10 mouse cellular contexts compared by ENCODE assay signal in the genomic region with DNA sequence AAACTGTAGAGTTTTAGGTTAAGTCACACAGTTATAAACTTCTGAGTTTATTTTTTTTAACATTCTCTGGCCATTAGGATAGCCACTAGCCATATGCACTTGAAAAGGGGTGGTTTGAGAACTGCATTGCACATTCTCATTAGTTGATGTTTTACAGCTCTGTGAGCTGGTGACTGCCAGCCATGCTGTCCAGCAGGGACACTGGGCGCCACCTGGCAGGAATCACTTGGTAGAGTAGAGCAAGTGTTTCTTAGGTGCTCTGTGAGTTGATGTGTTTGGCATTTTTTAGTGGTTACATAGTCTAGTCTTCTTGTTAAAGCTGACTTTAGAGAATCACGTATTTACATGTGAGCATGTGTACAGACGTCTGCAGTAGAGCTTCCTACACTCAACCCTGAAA. TPM values are rescaled to one million over a fixed set of nuclear protein-coding genes. Genes with fewer than 3 reads are reported as not detected.
DNase-seq lines count a peak whose midpoint lies in the region; ATAC-seq and TF ChIP-seq lines count a peak whose summit lies in the region.
"Had no signal": no experiment of that assay in that cellular context is flagged by ENCODE, and none has a peak within 500 bp of the region (broad histone marks: within the 10 kb centered on the region; RNA-seq: fewer than 3 reads in every experiment).

No protein-coding gene starts in this region.

- peaks cover 66% of the 10 kb centered on the region for H3K36me3 ChIP-seq in forebrain, embryonic 13.5 days (ENCODE audit: poor library complexity, severe bottlenecking)
- peaks cover 2% of the 10 kb centered on the region; the same call in 1 of the 2 replicates for H3K36me3 ChIP-seq in forebrain, embryonic 11.5 days (ENCODE audit: control insufficient read depth, insufficient read depth, low read length)
- H3K36me3 ChIP-seq in kidney, embryonic 16.5 days (ENCODE audit: insufficient read depth, low read length) = peaks cover 53% of the 10 kb centered on the region
- peaks cover 59% of the 10 kb centered on the region for H3K36me3 ChIP-seq in limb, embryonic 14.5 days (ENCODE audit: control insufficient read depth, insufficient read depth, low read length)
- H3K36me3 ChIP-seq in midbrain, postnatal 0 days (ENCODE audit: insufficient read depth, low read length) = peaks cover 43% of the 10 kb centered on the region

- no peak for DNase-seq in forebrain, embryonic 11.5 days (ENCODE audit: low spot score)
- peak; percentile 53 for DNase-seq in kidney, postnatal 14 days
- no peak for DNase-seq in limb, embryonic 14.5 days (ENCODE audit: low spot score)
- no peak for DNase-seq in midbrain, postnatal 0 days (ENCODE audit: low spot score)
- no peak for DNase-seq in urinary bladder, postnatal 36 days (ENCODE audit: low spot score in 2 of 2)
- no peak for DNase-seq in right cerebral cortex, postnatal 25 days

- H3K4me1 ChIP-seq in forebrain, embryonic 13.5 days = peaks cover 30% of the 10 kb centered on the region
- H3K4me1 ChIP-seq in forebrain, embryonic 11.5 days (replicated peaks; ENCODE audit: control insufficient read depth, insufficient read depth, low read length) = peaks cover 14% of the 10 kb centered on the region; the same call in 1 of the 2 replicates
- peaks cover 37% of the 10 kb centered on the region for H3K4me1 ChIP-seq in kidney, embryonic 16.5 days (ENCODE audit: insufficient read depth, low read length)
- H3K4me1 ChIP-seq in limb, embryonic 14.5 days (ENCODE audit: control insufficient read depth, insufficient read depth, low read length) = peaks cover 17% of the 10 kb centered on the region
- peaks cover 5% of the 10 kb centered on the region for H3K4me1 ChIP-seq in midbrain, postnatal 0 days (ENCODE audit: insufficient read depth, low read length)

- ATAC-seq in forebrain, embryonic 13.5 days = no peak
- ATAC-seq in forebrain, embryonic 11.5 days (replicated peaks; ENCODE audit: low FRiP score) = no peak
- no peak for ATAC-seq in kidney, embryonic 16.5 days (ENCODE audit: low FRiP score, low TSS enrichment)
- ATAC-seq in limb, embryonic 14.5 days (ENCODE audit: low FRiP score, low read depth) = no peak
- ATAC-seq in midbrain, postnatal 0 days (ENCODE audit: low FRiP score) = no peak

- H3K27me3 ChIP-seq in forebrain, embryonic 13.5 days = no peaks in the 10 kb centered on the region
- no peaks in the 10 kb centered on the region for H3K27me3 ChIP-seq in forebrain, embryonic 11.5 days (ENCODE audit: control insufficient read depth, insufficient read depth, low read length)
- no peaks in the 10 kb centered on the region for H3K27me3 ChIP-seq in kidney, embryonic 16.5 days (ENCODE audit: insufficient read depth, low read length)
- no peaks in the 10 kb centered on the region for H3K27me3 ChIP-seq in limb, embryonic 14.5 days (ENCODE audit: control insufficient read depth, insufficient read depth, low read length)
- no peaks in the 10 kb centered on the region for H3K27me3 ChIP-seq in midbrain, postnatal 0 days (ENCODE audit: insufficient read depth, low read length)

- peak; percentile 33; the same call in 1 of the 2 replicates for TF ChIP-seq CTCF in midbrain, postnatal 0 days (IDR thresholded peaks at IDR 0.05)

- peak overlapping the region; percentile 8; the same call in 1 of the 2 replicates for H3K4me2 ChIP-seq in forebrain, embryonic 13.5 days
- no peak overlapping the region for H3K4me2 ChIP-seq in forebrain, embryonic 11.5 days (ENCODE audit: low read depth, low read length, severe bottlenecking)
- H3K4me2 ChIP-seq in kidney, embryonic 16.5 days (replicated peaks; ENCODE audit: low read depth, low read length) = no peak overlapping the region
- H3K4me2 ChIP-seq in limb, embryonic 14.5 days (replicated peaks; ENCODE audit: low read depth, low read length, severe bottlenecking) = no peak overlapping the region
- peak overlapping the region; percentile 30; the same call in 1 of the 2 replicates for H3K4me2 ChIP-seq in midbrain, postnatal 0 days (ENCODE audit: low read depth, low read length, poor library complexity, severe bottlenecking)

- H3K9me3 ChIP-seq in forebrain, embryonic 13.5 days (replicated peaks) = no peaks in the 10 kb centered on the region
- no peaks in the 10 kb centered on the region for H3K9me3 ChIP-seq in forebrain, embryonic 11.5 days (ENCODE audit: control insufficient read depth, low read length)
- H3K9me3 ChIP-seq in kidney, embryonic 16.5 days (ENCODE audit: low read length) = no peaks in the 10 kb centered on the region
- H3K9me3 ChIP-seq in limb, embryonic 14.5 days (ENCODE audit: control insufficient read depth, low read length) = no peaks in the 10 kb centered on the region
- H3K9me3 ChIP-seq in midbrain, postnatal 0 days (ENCODE audit: low read length) = no peaks in the 10 kb centered on the region
- H3K9me3 ChIP-seq: G1E had no signal

- TF ChIP-seq POLR2A in limb, embryonic 14.5 days (IDR thresholded peaks at IDR 0.05; ENCODE audit: borderline replicate concordance, extremely low read depth, insufficient read depth, insufficient read length) = no peak

- 76% methylated on average over 3 of the region's 3 CpGs for WGBS in forebrain, embryonic 13.5 days
- 83% methylated on average over 3 of the region's 3 CpGs for WGBS in forebrain, embryonic 11.5 days
- 79% methylated on average over 3 of the region's 3 CpGs for WGBS in kidney, embryonic 16.5 days
- WGBS in limb, embryonic 14.5 days = 64% methylated on average over 3 of the region's 3 CpGs
- WGBS in midbrain, postnatal 0 days = 62% methylated on average over 3 of the region's 3 CpGs

- peak overlapping the region; percentile 17; the same call in 1 of the 2 replicates for H3K9ac ChIP-seq in forebrain, embryonic 13.5 days
- no peak overlapping the region for H3K9ac ChIP-seq in forebrain, embryonic 11.5 days (ENCODE audit: low read length)
- H3K9ac ChIP-seq in kidney, embryonic 16.5 days (replicated peaks; ENCODE audit: low read length) = no peak overlapping the region
- H3K9ac ChIP-seq in limb, embryonic 14.5 days (ENCODE audit: low read depth, low read length, severe bottlenecking) = 0 out of 2 replicates have a peak overlapping the region, but pooled peaks have one; percentile 4
- 0 out of 2 replicates have a peak overlapping the region, but pooled peaks have one; percentile 5 for H3K9ac ChIP-seq in midbrain, postnatal 0 days (replicated peaks; ENCODE audit: low read length, poor library complexity, severe bottlenecking)

- H3K27ac ChIP-seq in forebrain, embryonic 13.5 days = no peak overlapping the region
- no peak overlapping the region for H3K27ac ChIP-seq in forebrain, embryonic 11.5 days (ENCODE audit: low read depth, low read length)
- no peak overlapping the region for H3K27ac ChIP-seq in kidney, embryonic 16.5 days (ENCODE audit: low read length)
- no peak overlapping the region for H3K27ac ChIP-seq in limb, embryonic 14.5 days (replicated peaks; ENCODE audit: low read depth, low read length)
- no peak overlapping the region for H3K27ac ChIP-seq in midbrain, postnatal 0 days (ENCODE audit: low read depth, low read length)

- H3K4me3 ChIP-seq in forebrain, embryonic 13.5 days = no peak overlapping the region
- H3K4me3 ChIP-seq in forebrain, embryonic 11.5 days (ENCODE audit: low read depth, low read length) = no peak overlapping the region
- no peak overlapping the region for H3K4me3 ChIP-seq in kidney, embryonic 16.5 days (ENCODE audit: low read length)
- no peak overlapping the region for H3K4me3 ChIP-seq in limb, embryonic 14.5 days (replicated peaks; ENCODE audit: low read length)
- no peak overlapping the region for H3K4me3 ChIP-seq in midbrain, postnatal 0 days (ENCODE audit: low read depth, low read length)

RNA-seq across cellular contexts. Expression of gene Klf11, which starts 5.4 kb away (rescaled TPM):
- polyA plus RNA-seq in forebrain, embryonic 13.5 days (2015; fragmentation: Nextera tagmentation; extraction: Ambion mirVana) = 11.2 and 13.1 TPM in 2 replicates
- 13.1 and 13.5 TPM in 2 replicates for polyA plus RNA-seq in forebrain, embryonic 11.5 days (2014; fragmentation: Nextera tagmentation; extraction: Ambion mirVana)
- polyA plus RNA-seq in kidney, embryonic 16.5 days (2015; fragmentation: Nextera tagmentation; extraction: Ambion mirVana) = 15.6 and 17.0 TPM in 2 replicates
- 12.1 and 15.6 TPM in 2 replicates for polyA plus RNA-seq in limb, embryonic 14.5 days (2012; rRNA removed)
- 13.3 and 16.4 TPM in 2 replicates for polyA plus RNA-seq in limb, embryonic 14.5 days (2014; fragmentation: Nextera tagmentation; extraction: Ambion mirVana)
- total RNA-seq in midbrain, postnatal 0 days (2014; rRNA removed) = 27.1 and 33.6 TPM in 2 replicates
- polyA plus RNA-seq in midbrain, postnatal 0 days (2015; fragmentation: Nextera tagmentation; extraction: Ambion mirVana) = 21.8 and 24.4 TPM in 2 replicates

RNA-seq across cellular contexts. Expression of gene Cys1, which starts 25.2 kb away (rescaled TPM):
- 0.45 and 0.58 TPM in 2 replicates for polyA plus RNA-seq in forebrain, embryonic 13.5 days (2015; fragmentation: Nextera tagmentation; extraction: Ambion mirVana)
- polyA plus RNA-seq in forebrain, embryonic 11.5 days (2014; fragmentation: Nextera tagmentation; extraction: Ambion mirVana) = 0.76 and 0.85 TPM in 2 replicates
- 11.1 and 13.2 TPM in 2 replicates for polyA plus RNA-seq in kidney, embryonic 16.5 days (2015; fragmentation: Nextera tagmentation; extraction: Ambion mirVana)
- 11.3 and 13.6 TPM in 2 replicates for polyA plus RNA-seq in limb, embryonic 14.5 days (2012; rRNA removed)
- polyA plus RNA-seq in limb, embryonic 14.5 days (2014; fragmentation: Nextera tagmentation; extraction: Ambion mirVana) = 8.9 and 11.2 TPM in 2 replicates
- total RNA-seq in midbrain, postnatal 0 days (2014; rRNA removed) = 3.7 and 4.8 TPM in 2 replicates
- 1.9 and 2.1 TPM in 2 replicates for polyA plus RNA-seq in midbrain, postnatal 0 days (2015; fragmentation: Nextera tagmentation; extraction: Ambion mirVana)
- total RNA-seq: G1E; megakaryocyte, adult 5-6 weeks had no signal
- polyA plus RNA-seq: G1E had no signal

RNA-seq across cellular contexts. Expression of gene Rrm2, which starts 51.6 kb away (rescaled TPM):
- polyA plus RNA-seq in forebrain, embryonic 13.5 days (2015; fragmentation: Nextera tagmentation; extraction: Ambion mirVana) = 405 and 421 TPM in 2 replicates
- polyA plus RNA-seq in forebrain, embryonic 11.5 days (2014; fragmentation: Nextera tagmentation; extraction: Ambion mirVana) = 635 and 669 TPM in 2 replicates
- polyA plus RNA-seq in kidney, embryonic 16.5 days (2015; fragmentation: Nextera tagmentation; extraction: Ambion mirVana) = 215 and 225 TPM in 2 replicates
- polyA plus RNA-seq in limb, embryonic 14.5 days (2012; rRNA removed) = 60.6 and 67.2 TPM in 2 replicates
- 128 and 135 TPM in 2 replicates for polyA plus RNA-seq in limb, embryonic 14.5 days (2014; fragmentation: Nextera tagmentation; extraction: Ambion mirVana)
- 9.7 and 15.1 TPM in 2 replicates for total RNA-seq in midbrain, postnatal 0 days (2014; rRNA removed)
- polyA plus RNA-seq in midbrain, postnatal 0 days (2015; fragmentation: Nextera tagmentation; extraction: Ambion mirVana) = 23.1 and 23.4 TPM in 2 replicates

Comparison
In these comparisons a context has a peak if more than half of its experiments do, and no peak if none do; other contexts are left out.
1. H3K4me2 ChIP-seq: peak in forebrain, embryonic 13.5 days (single experiment) and midbrain, postnatal 0 days (single experiment); none in forebrain, embryonic 11.5 days (single experiment), kidney, embryonic 16.5 days (single experiment) and limb, embryonic 14.5 days (single experiment).
2. H3K9ac ChIP-seq: peak in forebrain, embryonic 13.5 days (single experiment), limb, embryonic 14.5 days (single experiment) and midbrain, postnatal 0 days (single experiment); none in forebrain, embryonic 11.5 days (single experiment) and kidney, embryonic 16.5 days (single experiment).